Mouse (Mus musculus): ENCODE measurements at regions not wholly inside any gene's neighbourhood (a gene's known extent, or its start where the extent isn't known, plus 50 kb on each side); places are given as distances from the start of the nearest gene placed in this dataset.

- H3K9ac ChIP-seq = no peak overlapping the region
- H3K4me3 ChIP-seq (replicated peaks) = no peak overlapping the region
- no peak for ATAC-seq (replicated peaks; ENCODE audit: low FRiP score)
- WGBS = 91% methylated on average over 5 of the region's 5 CpGs
- H3K27ac ChIP-seq = no peak overlapping the region
- H3K36me3 ChIP-seq = no peaks in the 10 kb centered on the region
- no peaks in the 10 kb centered on the region for H3K9me3 ChIP-seq (replicated peaks)
- no peaks in the 10 kb centered on the region for H3K4me1 ChIP-seq
- no peak overlapping the region for H3K4me2 ChIP-seq
- no peaks in the 10 kb centered on the region for H3K27me3 ChIP-seq
These were observed 168.5 kb downstream of the Cd83 start for GRCm38 (mm10) chr13:43952972-43953592.

- Histone ChIP-seq H3K4me1 (peaks cover 10% of the 10 kb centered on the region; the same call in 1 of the 2 replicates), H3K36me3 (no peaks in the 10 kb centered on the region), H3K27ac (no peak overlapping the region), H3K4me2 (no peak overlapping the region), H3K9me3 (replicated peaks) (no peaks in the 10 kb centered on the region), H3K27me3 (no peaks in the 10 kb centered on the region), H3K4me3 (replicated peaks) (no peak overlapping the region), H3K9ac (no peak overlapping the region)
- 50% methylated on average over 10 of the region's 10 CpGs for WGBS
- ATAC-seq (replicated peaks; ENCODE audit: low FRiP score) = 0 out of 2 replicates have a peak, but pooled peaks have one; percentile 40
These were observed 170.3 kb downstream of the Cd83 start for GRCm38 (mm10) chr13:43954714-43955393.

GRCm38 (mm10) chr13:43957046-43957445 is 172.5 kb downstream of the Cd83 start:
- H3K9ac ChIP-seq = no peak overlapping the region
- peaks cover 10% of the 10 kb centered on the region; the same call in 1 of the 2 replicates for H3K4me1 ChIP-seq
- H3K27ac ChIP-seq = no peak overlapping the region
- no peak overlapping the region for H3K4me3 ChIP-seq (replicated peaks)
- no peaks in the 10 kb centered on the region for H3K9me3 ChIP-seq (replicated peaks)
- 92% methylated on average over 2 of the region's 2 CpGs for WGBS
- H3K4me2 ChIP-seq = no peak overlapping the region
- H3K27me3 ChIP-seq = no peaks in the 10 kb centered on the region
- ATAC-seq (replicated peaks; ENCODE audit: low FRiP score) = no peak
- H3K36me3 ChIP-seq = no peaks in the 10 kb centered on the region

GRCm38 (mm10) chr13:43959121-43959572 is 174.6 kb downstream of the Cd83 start:
- Histone ChIP-seq H3K4me3 (replicated peaks) (no peak overlapping the region), H3K9ac (no peak overlapping the region), H3K27me3 (no peaks in the 10 kb centered on the region), H3K36me3 (no peaks in the 10 kb centered on the region), H3K4me1 (peaks cover 10% of the 10 kb centered on the region; the same call in 1 of the 2 replicates), H3K4me2 (no peak overlapping the region), H3K27ac (no peak overlapping the region), H3K9me3 (replicated peaks) (no peaks in the 10 kb centered on the region)
- WGBS = 46% methylated on average over 9 of the region's 9 CpGs
- ATAC-seq (replicated peaks; ENCODE audit: low FRiP score) = no peak

- H3K4me3 ChIP-seq (replicated peaks) = no peak overlapping the region
- no peak overlapping the region for H3K27ac ChIP-seq
- H3K36me3 ChIP-seq = no peaks in the 10 kb centered on the region
- no peaks in the 10 kb centered on the region for H3K27me3 ChIP-seq
- WGBS = 76% methylated on average over 6 of the region's 6 CpGs
- H3K9me3 ChIP-seq (replicated peaks) = no peaks in the 10 kb centered on the region
- H3K4me1 ChIP-seq = peaks cover 10% of the 10 kb centered on the region; the same call in 1 of the 2 replicates
- H3K4me2 ChIP-seq = no peak overlapping the region
- H3K9ac ChIP-seq = no peak overlapping the region
- no peak for ATAC-seq (replicated peaks; ENCODE audit: low FRiP score)
These were observed 176.6 kb downstream of the Cd83 start for GRCm38 (mm10) chr13:43961047-43961690.

GRCm38 (mm10) chr13:43961987-43962386 is 177.4 kb downstream of the Cd83 start:
- no peak overlapping the region for H3K9ac ChIP-seq
- H3K36me3 ChIP-seq = no peaks in the 10 kb centered on the region
- no peak for ATAC-seq (replicated peaks; ENCODE audit: low FRiP score)

GRCm38 (mm10) chr13:43963321-43963720 is 178.7 kb downstream of the Cd83 start:
- H3K27ac ChIP-seq = no peak overlapping the region
- H3K9ac ChIP-seq = no peak overlapping the region
- WGBS = 65% methylated on average over 3 of the region's 3 CpGs
- no peaks in the 10 kb centered on the region for H3K27me3 ChIP-seq
- H3K4me3 ChIP-seq (replicated peaks) = no peak overlapping the region
- H3K36me3 ChIP-seq = no peaks in the 10 kb centered on the region
- H3K4me1 ChIP-seq = peaks cover 10% of the 10 kb centered on the region; the same call in 1 of the 2 replicates
- no peaks in the 10 kb centered on the region for H3K9me3 ChIP-seq (replicated peaks)
- ATAC-seq (replicated peaks; ENCODE audit: low FRiP score) = no peak
- H3K4me2 ChIP-seq = no peak overlapping the region

More at GRCm38 (mm10) chr13:43961987-43962386, 177.4 kb downstream of the Cd83 start:
- H3K4me3 ChIP-seq (replicated peaks) = no peak overlapping the region
- 90% methylated on average over 3 of the region's 3 CpGs for WGBS
- no peak overlapping the region for H3K4me2 ChIP-seq
- no peak overlapping the region for H3K27ac ChIP-seq
- no peaks in the 10 kb centered on the region for H3K27me3 ChIP-seq
- peaks cover 10% of the 10 kb centered on the region; the same call in 1 of the 2 replicates for H3K4me1 ChIP-seq
- H3K9me3 ChIP-seq (replicated peaks) = no peaks in the 10 kb centered on the region

- ATAC-seq (replicated peaks; ENCODE audit: low FRiP score) = no peak
- Histone ChIP-seq H3K36me3 (no peaks in the 10 kb centered on the region), H3K9ac (no peak overlapping the region), H3K27me3 (no peaks in the 10 kb centered on the region), H3K4me2 (no peak overlapping the region), H3K4me1 (no peaks in the 10 kb centered on the region), H3K27ac (no peak overlapping the region), H3K9me3 (replicated peaks) (no peaks in the 10 kb centered on the region), H3K4me3 (replicated peaks) (no peak overlapping the region)
- 65% methylated on average over 4 of the region's 4 CpGs for WGBS
These were observed 180.8 kb downstream of the Cd83 start for GRCm38 (mm10) chr13:43965256-43965905.

- H3K36me3 ChIP-seq = no peaks in the 10 kb centered on the region
- H3K9ac ChIP-seq = no peak overlapping the region
- no peak overlapping the region for H3K4me2 ChIP-seq
- no peaks in the 10 kb centered on the region for H3K9me3 ChIP-seq (replicated peaks)
- H3K4me1 ChIP-seq = no peaks in the 10 kb centered on the region
- H3K27me3 ChIP-seq = no peaks in the 10 kb centered on the region
- WGBS = 83% methylated on average over 5 of the region's 5 CpGs
- H3K4me3 ChIP-seq (replicated peaks) = no peak overlapping the region
- H3K27ac ChIP-seq = no peak overlapping the region
- ATAC-seq (replicated peaks; ENCODE audit: low FRiP score) = no peak
These were observed 182.9 kb downstream of the Cd83 start for GRCm38 (mm10) chr13:43967516-43967915.

GRCm38 (mm10) chr13:43972906-43973305 is 188.3 kb downstream of the Cd83 start:
- Histone ChIP-seq H3K27ac (no peak overlapping the region), H3K9ac (no peak overlapping the region), H3K9me3 (replicated peaks) (no peaks in the 10 kb centered on the region), H3K4me3 (replicated peaks) (no peak overlapping the region), H3K4me1 (no peaks in the 10 kb centered on the region), H3K4me2 (no peak overlapping the region), H3K36me3 (no peaks in the 10 kb centered on the region), H3K27me3 (no peaks in the 10 kb centered on the region)
- WGBS = 86% methylated on average over 2 of the region's 2 CpGs
- no peak for ATAC-seq (replicated peaks; ENCODE audit: low FRiP score)

GRCm38 (mm10) chr13:43975281-43975680 is 190.7 kb downstream of the Cd83 start:
- Histone ChIP-seq H3K4me3 (replicated peaks) (no peak overlapping the region), H3K27ac (no peak overlapping the region), H3K9ac (no peak overlapping the region), H3K9me3 (replicated peaks) (no peaks in the 10 kb centered on the region), H3K27me3 (no peaks in the 10 kb centered on the region), H3K4me2 (no peak overlapping the region), H3K36me3 (no peaks in the 10 kb centered on the region), H3K4me1 (no peaks in the 10 kb centered on the region)
- no peak for ATAC-seq (replicated peaks; ENCODE audit: low FRiP score)
- 61% methylated on average over 13 of the region's 13 CpGs for WGBS

- no peak for ATAC-seq (replicated peaks; ENCODE audit: low FRiP score)
- Histone ChIP-seq H3K9me3 (replicated peaks) (no peaks in the 10 kb centered on the region), H3K27me3 (no peaks in the 10 kb centered on the region), H3K4me3 (replicated peaks) (no peak overlapping the region), H3K36me3 (no peaks in the 10 kb centered on the region), H3K4me1 (no peaks in the 10 kb centered on the region), H3K9ac (no peak overlapping the region), H3K4me2 (no peak overlapping the region), H3K27ac (no peak overlapping the region)
- 79% methylated on average over 7 of the region's 7 CpGs for WGBS
These were observed 191.2 kb downstream of the Cd83 start for GRCm38 (mm10) chr13:43975801-43976200.
